Mouse (Mus musculus) thymus, adult 2 months (tissue): ENCODE data around the gene Trak1.

Experiments used
- CTCF ChIP-seq: fragments of 200-500 bp; IDR thresholded peaks from 2 replicates; pipeline ENCODE4 v1.5.1; 2012; ENCODE audit warnings: mild to moderate bottlenecking, control low read depth, low read length, moderate library complexity, borderline replicate concordance; ENCODE audit not compliant: control insufficient read depth, poor library complexity, insufficient read depth; ENCODE audit errors: extremely low read depth
- POLR2A ChIP-seq: fragments of 200-500 bp; IDR thresholded peaks from 2 replicates; pipeline ENCODE4 v1.6.1; 2012; ENCODE audit warnings: mild to moderate bottlenecking, low read length, control low read depth, moderate library complexity; ENCODE audit not compliant: control insufficient read depth, poor library complexity, insufficient read depth; ENCODE audit errors: extremely low read depth

DNA sequence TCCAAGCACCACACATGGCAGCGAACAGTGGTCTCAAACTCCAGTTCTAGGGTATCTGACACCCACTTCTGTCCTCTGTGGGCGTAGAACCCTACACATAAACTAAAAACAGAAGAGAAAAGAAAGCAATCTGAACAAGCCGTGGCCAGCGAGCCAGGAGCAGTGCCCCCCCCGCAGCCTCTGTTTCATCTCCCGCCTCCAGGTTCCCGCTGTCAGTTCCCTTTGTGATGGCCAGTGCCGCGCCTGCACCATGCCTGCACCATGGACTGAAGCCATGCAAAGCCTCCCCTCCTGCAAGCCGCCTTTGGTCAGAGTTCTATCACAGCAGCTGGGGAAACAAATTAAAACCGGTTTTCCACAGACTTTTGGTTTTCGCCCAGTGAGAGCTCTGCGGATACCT, 75.8 kb downstream of the Trak1 start:
- no peak for TF ChIP-seq POLR2A
- no peak for TF ChIP-seq CTCF
